Mouse (Mus musculus): ENCODE measurements around the gene P2ry2.

Gene P2ry2

DNA sequence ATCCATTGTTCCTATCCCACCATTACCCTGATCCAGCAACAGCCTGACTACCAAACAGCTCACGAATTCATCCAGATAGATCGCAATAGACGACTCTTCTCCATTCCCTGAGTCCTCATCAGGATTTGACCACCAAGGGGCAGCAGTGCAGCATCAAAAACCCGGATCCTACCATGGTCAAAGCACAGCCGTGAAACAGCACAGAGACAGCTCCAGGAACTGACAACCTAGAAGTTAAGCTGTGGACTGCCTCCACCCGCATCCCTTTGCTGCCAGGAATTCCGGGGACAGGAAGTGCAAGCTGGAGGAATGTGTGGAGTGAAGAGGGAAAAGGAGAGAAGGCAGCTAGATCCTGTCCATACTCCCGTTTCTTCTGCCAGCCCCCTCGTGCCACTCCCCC is 24.6 kb downstream of the P2ry2 start:
- DNase-seq (ENCODE audit: low read depth, low spot score): peak; percentile 29

GRCm38 (mm10) chr7:100984452-100985395 is 27.9 kb downstream of the P2ry2 start:
- DNase-seq (ENCODE audit: low read depth, low spot score): no peak

DNA sequence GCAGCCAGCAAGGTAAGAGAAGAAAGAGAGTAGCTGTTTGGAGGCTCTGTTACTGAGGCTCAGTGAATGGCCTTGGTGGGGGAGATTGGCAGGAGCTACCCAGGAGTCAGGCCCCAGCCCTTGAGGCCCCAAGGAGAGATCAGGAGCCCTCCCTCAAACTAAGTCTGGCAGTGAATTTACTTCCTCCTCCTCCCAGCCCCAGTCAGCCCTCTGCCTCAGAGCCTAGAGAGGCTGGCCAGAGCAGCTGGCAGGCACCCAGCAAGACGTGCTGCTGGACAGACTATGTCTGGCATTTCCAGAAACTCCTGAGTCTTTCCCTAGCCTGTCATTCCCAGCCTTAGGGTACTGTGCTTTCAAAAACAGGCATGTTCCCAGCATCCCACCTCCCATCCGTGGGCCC is 33.5 kb downstream of the P2ry2 start:
- DNase-seq (ENCODE audit: low read depth, low spot score): no peak

DNA sequence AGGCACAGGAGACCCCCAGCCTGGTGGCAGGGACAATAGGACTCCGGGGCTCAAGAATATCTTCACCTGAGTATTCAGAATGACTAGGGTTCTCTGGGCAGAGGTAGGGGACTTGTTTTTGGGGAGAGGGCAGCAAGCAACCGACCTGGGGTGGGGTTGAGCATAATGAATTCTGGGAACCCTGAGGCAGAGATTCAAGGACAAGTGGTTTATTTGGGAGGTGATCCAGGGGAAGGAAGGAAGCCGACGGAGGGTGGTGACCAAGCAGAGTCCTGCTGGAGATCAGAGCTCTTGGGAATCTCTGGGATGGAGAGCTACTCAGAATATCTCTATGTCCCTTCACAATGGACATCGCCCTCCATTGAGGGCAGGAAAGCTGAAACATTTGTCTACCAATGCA is 34.5 kb downstream of the P2ry2 start:
- no peak for DNase-seq (ENCODE audit: low read depth, low spot score)

DNA sequence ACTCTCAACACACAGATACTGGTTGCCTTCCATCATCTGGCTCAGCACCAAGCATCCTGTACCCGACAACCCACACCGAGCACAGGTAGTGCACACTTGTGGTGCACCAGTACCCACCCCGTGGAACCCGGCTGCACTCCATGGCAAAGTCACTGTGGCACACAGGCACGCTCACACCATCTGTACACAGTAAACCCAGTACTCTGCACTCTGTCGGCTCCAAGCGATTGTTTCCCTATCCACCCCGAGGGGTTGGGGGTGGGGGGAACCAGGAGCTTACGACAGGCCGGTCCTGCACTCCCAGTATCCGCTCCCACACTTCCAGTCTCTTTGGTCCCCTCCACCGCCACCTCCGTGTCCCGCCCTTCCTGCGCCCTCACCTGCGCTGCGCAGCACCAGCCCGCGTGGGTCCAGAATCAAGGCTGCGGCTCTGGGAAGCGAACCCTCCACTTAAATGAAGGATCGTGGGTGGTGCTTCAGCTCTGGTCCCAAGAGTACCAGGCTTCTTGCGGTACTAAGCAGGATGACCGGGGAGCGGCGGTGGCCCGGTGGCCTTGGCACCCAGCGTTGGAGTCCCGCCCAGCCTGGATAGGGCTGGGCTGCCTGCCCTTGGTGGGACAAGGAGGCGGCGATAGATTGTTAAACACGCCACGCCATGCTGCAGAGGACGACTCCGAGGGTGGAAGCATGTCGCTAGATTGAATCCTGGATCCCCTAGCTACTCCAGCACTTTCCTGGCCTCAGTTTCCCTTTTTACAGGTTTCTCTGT is 38.3 kb downstream of the P2ry2 start, which contains the start of gene P2ry6:
P2ry6 (minus strand) TSS at position 515 of the 769 bp plus-strand sequence.
- DNase-seq (ENCODE audit: low read depth, low spot score): no peak

GRCm38 (mm10) chr7:100972875-100973274 is 39.8 kb downstream of the P2ry2 start:
- DNase-seq (ENCODE audit: low read depth, low spot score): no peak

- DNase-seq (ENCODE audit: low read depth, low spot score): no peak
Observed at GRCm38 (mm10) chr7:100968874-100969659, 43.6 kb downstream of the P2ry2 start.

DNA sequence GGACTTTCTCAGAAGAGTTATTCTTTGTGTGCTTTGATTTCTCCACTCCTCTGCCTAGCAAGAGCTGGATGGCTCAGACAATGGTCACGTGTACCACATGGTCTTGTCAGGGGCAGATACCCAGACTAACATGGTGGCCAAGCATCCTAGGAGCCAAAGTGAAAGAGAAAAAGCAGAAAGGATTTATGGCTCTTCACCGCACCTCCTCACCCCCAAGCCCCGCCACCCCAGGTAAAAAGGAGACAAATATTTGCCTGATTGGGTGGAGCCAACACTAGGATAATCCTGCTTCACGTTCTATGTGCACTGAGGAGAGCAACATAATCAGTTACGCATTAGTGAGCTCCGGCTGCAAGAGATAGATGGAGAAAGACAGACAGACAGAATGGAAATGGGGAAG is 44.3 kb downstream of the P2ry2 start:
- no peak for DNase-seq (ENCODE audit: low read depth, low spot score)

DNA sequence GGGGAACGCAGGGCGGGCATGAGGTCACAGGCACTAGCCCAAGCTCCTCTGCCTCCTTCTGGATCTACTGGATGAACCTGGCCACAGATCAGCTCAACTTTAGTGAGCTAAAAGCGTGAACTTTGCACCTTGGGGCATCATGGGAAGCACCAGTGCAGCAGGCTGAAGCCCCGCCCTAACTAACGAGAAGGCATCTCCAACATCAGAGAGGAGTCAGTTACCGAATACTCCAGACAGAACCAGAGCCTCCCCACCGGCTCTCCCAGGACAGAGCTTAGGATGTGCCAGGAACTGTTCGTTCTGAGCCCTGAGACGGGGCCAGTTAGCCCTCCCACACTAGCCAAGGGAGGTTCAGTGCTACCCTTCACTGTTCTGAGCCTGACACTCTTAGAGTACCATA is 44.8 kb downstream of the P2ry2 start:
- no peak for DNase-seq (ENCODE audit: low read depth, low spot score)

- DNase-seq (ENCODE audit: low read depth, low spot score): no peak
Observed at GRCm38 (mm10) chr7:100966014-100966413, 46.7 kb downstream of the P2ry2 start.

DNA sequence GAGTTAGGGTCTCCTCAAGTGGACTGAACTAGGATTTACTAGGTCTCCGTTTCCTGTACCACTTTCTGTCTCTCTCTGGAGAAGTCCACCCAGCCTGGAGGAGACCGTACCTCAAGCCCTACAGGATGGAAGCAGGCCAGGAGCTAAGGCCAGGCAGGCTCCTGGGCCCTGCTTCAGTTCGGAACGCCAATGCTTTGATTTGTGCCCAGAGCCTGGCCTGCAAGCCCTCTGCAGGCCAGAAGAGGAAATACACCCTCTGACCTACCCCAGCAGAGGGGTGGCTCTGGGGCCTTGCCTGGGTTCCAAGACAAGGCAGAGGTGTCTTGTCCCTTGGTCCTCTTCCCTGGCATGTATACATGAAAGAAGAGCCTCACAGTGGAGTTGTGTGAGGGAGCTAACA is 47.6 kb downstream of the P2ry2 start:
- DNase-seq (ENCODE audit: low read depth, low spot score): peak; percentile 8

DNA sequence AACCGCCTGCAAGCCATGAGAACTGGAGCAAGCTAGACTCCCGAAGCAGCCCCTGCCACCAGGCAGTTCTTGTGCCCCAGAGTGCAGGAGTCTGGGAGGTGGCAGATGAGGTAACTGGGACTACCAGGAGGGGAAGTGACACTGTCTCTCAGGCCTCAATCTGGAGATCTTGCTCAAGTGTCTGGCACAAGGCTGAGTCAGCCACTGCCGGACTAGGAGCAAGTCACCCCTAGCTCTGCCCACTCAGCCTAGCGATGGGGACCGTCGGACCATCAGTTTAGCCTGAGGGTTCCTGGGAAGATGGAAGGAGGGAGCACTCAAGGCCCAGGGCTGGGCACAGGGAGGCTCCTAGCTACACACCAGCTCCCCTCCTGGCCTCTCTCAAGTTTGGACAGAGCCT is 48.4 kb downstream of the P2ry2 start:
- no peak for DNase-seq (ENCODE audit: low read depth, low spot score)

DNA sequence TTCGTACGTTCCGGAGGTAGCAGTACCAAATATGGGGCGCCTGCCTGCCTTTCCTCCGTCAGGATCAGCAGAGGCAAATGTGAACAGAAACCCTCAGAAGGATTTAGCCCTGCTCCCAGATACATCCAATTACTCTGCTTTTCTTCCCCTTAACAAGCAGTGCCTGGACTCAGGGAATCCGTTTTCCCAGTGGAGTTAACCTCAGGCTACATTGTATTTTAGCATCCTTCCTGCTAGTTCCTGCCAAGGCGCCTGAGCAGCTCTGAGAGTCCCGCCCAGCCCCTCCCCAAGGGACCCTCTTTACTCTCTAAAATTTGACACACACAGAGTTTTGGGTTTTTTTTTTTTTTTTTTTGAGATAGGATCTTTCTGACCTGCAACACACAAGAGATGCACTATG is 49.3 kb downstream of the P2ry2 start:
- DNase-seq (ENCODE audit: low read depth, low spot score): no peak

DNA sequence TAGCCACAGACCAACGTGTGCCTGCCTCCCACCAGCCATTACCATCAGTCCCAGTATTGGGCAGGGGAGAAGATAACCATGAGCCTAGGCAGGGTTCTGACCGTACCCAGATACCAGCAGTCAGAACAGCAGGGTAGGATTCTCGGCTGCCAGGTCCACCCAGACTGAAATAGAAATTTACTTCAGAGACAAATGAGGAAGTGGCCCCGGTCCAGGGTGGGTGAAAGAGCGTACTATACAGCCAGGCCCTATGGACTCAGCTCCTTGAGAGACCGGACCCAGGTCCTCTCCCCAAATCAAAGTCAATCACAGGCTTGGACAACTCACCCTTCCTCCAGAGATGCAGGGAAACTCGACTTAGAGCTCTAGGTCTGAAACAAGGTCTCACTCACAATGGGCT is 51.5 kb downstream of the P2ry2 start:
- no peak for DNase-seq (ENCODE audit: low read depth, low spot score)

DNA sequence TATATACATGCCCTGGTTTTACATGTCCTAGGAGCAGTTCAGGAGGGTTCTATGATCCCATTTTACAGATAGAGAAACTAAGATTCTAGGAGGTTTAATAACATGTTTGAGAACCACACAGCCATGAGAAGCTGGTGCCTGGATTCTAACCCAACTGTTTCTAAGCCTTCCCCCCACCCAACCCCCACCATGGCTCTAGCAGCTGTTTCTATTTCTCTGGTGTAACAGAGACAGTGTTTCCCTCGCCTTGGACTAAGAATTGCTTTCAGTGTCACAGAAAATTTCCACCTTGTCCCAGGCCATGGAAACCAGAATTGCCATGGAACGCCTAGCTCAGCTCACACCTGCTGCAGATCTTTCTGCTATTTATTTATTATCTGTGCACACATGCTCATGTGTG is 52.2 kb downstream of the P2ry2 start:
- no peak for DNase-seq (ENCODE audit: low read depth, low spot score)

GRCm38 (mm10) chr7:100958426-100958825 is 54.2 kb downstream of the P2ry2 start:
- DNase-seq (ENCODE audit: low read depth, low spot score): no peak

DNA sequence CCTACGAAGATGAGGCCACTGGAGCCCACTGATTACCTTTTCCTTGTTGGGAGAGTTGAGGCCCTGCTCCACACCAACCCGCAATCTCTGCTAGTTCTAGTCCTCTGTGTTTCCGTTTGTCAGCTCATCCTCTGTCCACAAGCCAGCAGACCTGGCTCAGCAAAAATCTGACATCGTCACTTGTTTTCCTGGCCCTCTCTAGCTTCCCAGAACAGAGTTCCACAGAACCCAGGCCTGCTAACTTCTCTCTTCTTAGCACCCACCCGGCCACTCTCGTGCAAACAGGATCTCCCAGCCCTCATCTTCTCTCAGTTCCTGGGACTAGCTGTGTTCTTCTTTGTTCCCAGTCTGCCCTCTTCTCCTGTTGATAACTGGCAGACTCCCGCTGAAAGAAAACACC is 60.0 kb downstream of the P2ry2 start:
- no peak for DNase-seq (ENCODE audit: low read depth, low spot score)

DNA sequence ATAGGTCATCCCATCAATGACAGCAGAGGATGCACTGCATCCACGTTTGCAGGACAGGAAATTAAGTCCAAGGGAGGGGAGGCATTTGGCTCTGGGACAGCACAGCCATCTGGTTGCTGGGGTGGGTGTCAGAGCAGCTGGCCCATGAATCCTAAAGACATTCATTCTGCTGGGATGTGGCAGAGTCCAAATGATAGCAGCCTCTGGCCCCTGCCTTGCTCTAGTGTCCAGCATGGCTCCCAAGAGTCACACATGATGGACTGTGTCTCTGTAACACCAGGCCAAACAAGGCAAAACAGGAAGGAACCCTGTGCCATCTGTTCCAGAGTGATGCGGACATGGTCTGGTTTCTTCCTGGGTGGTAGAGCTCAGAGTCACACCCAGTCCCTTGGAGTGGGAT is 60.8 kb downstream of the P2ry2 start:
- DNase-seq (ENCODE audit: low read depth, low spot score): no peak

DNA sequence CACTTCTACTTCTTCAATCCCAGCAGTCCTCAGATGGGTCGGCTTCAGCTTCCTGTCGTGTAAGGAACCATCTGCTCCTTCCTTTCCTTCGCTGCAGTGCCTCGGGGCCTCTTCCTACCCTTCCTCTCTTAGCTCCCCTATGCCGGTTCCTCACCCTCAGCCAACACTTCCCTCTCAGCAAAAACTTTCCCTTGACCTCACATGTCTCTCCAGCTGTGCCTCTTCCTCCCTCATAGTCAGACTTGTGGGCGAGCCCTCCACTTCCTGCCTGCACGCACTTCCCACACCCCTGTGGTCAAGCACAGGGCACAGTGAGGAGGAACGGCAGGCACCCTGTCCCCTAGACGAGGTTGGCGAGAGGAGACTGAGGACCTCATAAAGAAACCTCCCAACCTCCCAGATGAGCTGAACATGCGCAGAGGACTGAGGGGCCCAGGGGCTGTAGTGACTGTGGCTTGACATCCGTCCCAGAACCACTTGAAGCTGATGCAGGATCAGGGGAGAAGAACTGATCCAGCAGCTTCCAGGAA is 62.1 kb downstream of the P2ry2 start:
- no peak for DNase-seq (ENCODE audit: low read depth, low spot score)

GRCm38 (mm10) chr7:100950031-100950430 is 62.6 kb downstream of the P2ry2 start:
- DNase-seq (ENCODE audit: low read depth, low spot score): no peak

Data from retina, adult 2 months (tissue).